Mouse (Mus musculus): ENCODE measurements around the gene Golga4.

DNA sequence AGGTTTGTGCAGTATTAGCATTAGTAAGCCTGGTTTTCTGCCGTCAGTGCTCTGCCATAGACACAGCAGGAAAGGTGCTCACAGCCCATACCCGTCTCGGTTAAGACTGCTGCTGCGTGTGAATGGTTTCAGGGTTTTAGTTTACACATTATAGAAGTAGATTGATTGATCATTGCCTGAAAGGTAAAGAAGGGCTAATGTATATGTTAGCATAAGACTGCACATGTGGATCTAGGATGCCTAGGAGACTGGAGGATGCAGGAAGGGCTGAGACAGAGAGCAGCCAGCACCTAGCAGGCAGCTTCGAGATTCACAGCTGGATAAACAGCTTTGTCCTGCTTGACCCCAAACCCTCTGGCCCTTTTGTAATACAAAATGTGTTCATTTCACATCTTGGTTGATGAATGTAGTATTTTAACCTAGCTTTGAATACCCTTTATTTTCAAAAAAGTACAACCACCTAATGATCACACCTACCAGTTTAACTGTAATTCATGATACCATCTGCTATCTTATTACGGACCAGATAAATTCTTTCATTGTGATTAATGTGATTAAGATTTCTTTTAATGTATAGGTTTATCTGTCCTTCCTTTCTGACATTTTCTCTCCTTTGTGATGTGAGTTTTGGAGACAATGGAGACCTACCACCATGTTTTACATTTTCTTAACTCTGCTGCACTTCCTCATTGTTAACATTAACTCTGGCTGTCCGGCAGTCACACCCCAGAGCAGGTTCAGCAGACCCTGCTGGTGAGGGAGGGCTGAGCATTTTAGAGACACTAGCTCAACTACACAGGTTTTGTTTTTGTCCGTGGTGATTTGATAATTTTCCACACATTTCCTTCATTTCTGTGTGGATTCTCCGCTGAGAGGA, 31.6 kb downstream of the Golga4 start:
- no peak for TF ChIP-seq CTCF (IDR thresholded peaks at IDR 0.05; ENCODE audit: borderline replicate concordance, insufficient read depth, low read length)
- no peak for TF ChIP-seq POLR2A (IDR thresholded peaks at IDR 0.05; ENCODE audit: low read depth, low read length)
